Mouse (Mus musculus) liver, adult 2 months (tissue): ENCODE results near the gene Gm10553.
"Not testable (repeated sequence)": the region's sequence is repeated elsewhere in the genome, so short reads cannot be mapped to it uniquely, and the experiment has no call there.

ENCODE experiments used
- CTCF ChIP-seq: fragments of 200-500 bp; IDR thresholded peaks from 2 replicates; pipeline ENCODE4 v1.5.1; 2011; ENCODE audit warnings: low read depth, low read length, control low read depth
- POLR2A ChIP-seq: fragments of 200-500 bp; IDR thresholded peaks from 2 replicates; pipeline ENCODE4 v1.6.1; 2011; ENCODE audit warnings: low read length, control low read depth; ENCODE audit not compliant: insufficient read depth; ENCODE audit errors: extremely low read depth

- not testable (repeated sequence) for TF ChIP-seq CTCF, POLR2A
Observed at GRCm38 (mm10) chr1:85092169-85092568, 7.8 kb upstream of the Gm10553 start.
